Mouse (Mus musculus) retina, adult 2 months (tissue): ENCODE measurements around the gene Ssh2.
A peak's percentile ranks its signal among the peaks of the same experiment; 100 is the strongest.

Source experiments
- DNase-seq: peaks from one replicate; pipeline ENCODE4 v3.0.0-alpha.2; 2012; ENCODE audit warnings: low read depth, low spot score

Gene Ssh2

GRCm38 (mm10) chr11:77462283-77463100, 246.4 kb downstream of the Ssh2 start, which contains the start of gene Coro6:
Gene Coro6, plus strand, starts transcription at chr11:77462411.
- no peak for DNase-seq

GRCm38 (mm10) chr11:77463101-77463445, 247.0 kb downstream of the Ssh2 start:
- no peak for DNase-seq

GRCm38 (mm10) chr11:77463786-77464185, 247.7 kb downstream of the Ssh2 start:
- no peak for DNase-seq

- DNase-seq: no peak
Measured at GRCm38 (mm10) chr11:77464684-77465083, 248.6 kb downstream of the Ssh2 start.

- DNase-seq: no peak
Measured at GRCm38 (mm10) chr11:77465111-77465510, 249.0 kb downstream of the Ssh2 start.

GRCm38 (mm10) chr11:77466544-77466943, 250.5 kb downstream of the Ssh2 start:
- DNase-seq: no peak

GRCm38 (mm10) chr11:77467157-77467556, 251.1 kb downstream of the Ssh2 start:
- no peak for DNase-seq

GRCm38 (mm10) chr11:77467784-77468183, 251.7 kb downstream of the Ssh2 start:
- DNase-seq: no peak

- DNase-seq: no peak
Measured at GRCm38 (mm10) chr11:77468397-77468796, 252.3 kb downstream of the Ssh2 start.

GRCm38 (mm10) chr11:77471407-77471806, 255.3 kb downstream of the Ssh2 start:
- DNase-seq: no peak

- DNase-seq: no peak
Measured at GRCm38 (mm10) chr11:77472775-77473174, 256.7 kb downstream of the Ssh2 start.

GRCm38 (mm10) chr11:77476216-77476615, 260.1 kb downstream of the Ssh2 start:
- no peak for DNase-seq

- no peak for DNase-seq
Measured at GRCm38 (mm10) chr11:77476895-77477294, 260.8 kb downstream of the Ssh2 start.

- DNase-seq: no peak
Measured at GRCm38 (mm10) chr11:77483043-77483442, 267.0 kb downstream of the Ssh2 start.

GRCm38 (mm10) chr11:77483510-77484255, 267.6 kb downstream of the Ssh2 start:
- DNase-seq: no peak

GRCm38 (mm10) chr11:77485229-77485628, 269.1 kb downstream of the Ssh2 start:
- no peak for DNase-seq

- DNase-seq: no peak
Measured at GRCm38 (mm10) chr11:77486798-77487197, 270.7 kb downstream of the Ssh2 start.

- DNase-seq: no peak
Measured at GRCm38 (mm10) chr11:77488771-77489581, 272.9 kb downstream of the Ssh2 start.

- DNase-seq: peak; percentile 57
Measured at GRCm38 (mm10) chr11:77489591-77490235, 273.6 kb downstream of the Ssh2 start, which contains the start of gene Ankrd13b. Gene Ankrd13b, minus strand, starts transcription at chr11:77489678.

- no peak for DNase-seq
Measured at GRCm38 (mm10) chr11:77490451-77490850, 274.4 kb downstream of the Ssh2 start.

- DNase-seq: peak; percentile 65
Measured at GRCm38 (mm10) chr11:77491123-77491501, 275.0 kb downstream of the Ssh2 start.
